Mouse (Mus musculus) embryo, embryonic 10.5 days (tissue): Measurements from ENCODE around the gene Nudt13.
A peak's percentile ranks its signal among the peaks of the same experiment; 100 is the strongest.

Source experiments
- DNase-seq: peaks from one replicate; pipeline ENCODE4 v3.0.0-alpha.2; 2015; ENCODE audit warnings: low spot score

The Nudt13 gene

DNA sequence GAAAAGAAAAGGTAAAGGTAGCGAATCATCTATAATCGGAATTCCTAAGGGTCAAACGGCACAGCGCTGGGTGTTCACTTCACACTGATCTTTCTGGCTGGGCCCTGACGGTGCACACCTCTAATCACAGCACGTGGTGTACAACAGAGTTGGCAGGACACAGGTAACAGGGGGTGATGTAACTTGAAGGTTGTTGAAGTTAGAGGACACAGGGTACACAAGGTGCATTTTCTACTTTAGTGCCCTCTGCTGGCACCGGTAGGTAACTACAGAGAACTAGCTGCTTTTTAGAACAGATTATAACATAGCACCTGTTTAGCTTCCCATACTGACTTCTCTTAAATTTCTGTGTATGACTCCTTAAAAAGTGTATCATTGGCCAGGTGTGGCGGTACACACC, 45.7 kb downstream of the Nudt13 start:
- peak; percentile 29 for DNase-seq

DNA sequence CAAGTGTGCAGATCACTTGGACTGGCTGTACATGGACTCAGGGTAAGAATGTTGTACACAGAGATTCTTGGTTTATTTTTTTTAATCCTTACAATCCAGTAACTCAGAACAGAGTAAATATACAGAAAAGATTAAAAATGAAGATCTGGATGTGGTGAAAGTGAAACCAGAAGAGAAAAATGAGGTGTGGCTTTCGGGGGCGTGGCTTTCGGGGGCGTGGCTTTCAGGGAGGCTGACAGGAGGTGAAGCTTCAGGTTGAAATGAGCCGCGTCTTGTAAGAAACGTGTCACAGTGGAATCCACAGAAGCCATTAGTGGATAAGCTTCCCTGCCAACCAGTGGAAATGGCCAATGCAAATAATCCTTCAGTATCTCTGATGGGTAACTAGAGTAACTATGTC, 46.4 kb downstream of the Nudt13 start:
- no peak for DNase-seq

DNA sequence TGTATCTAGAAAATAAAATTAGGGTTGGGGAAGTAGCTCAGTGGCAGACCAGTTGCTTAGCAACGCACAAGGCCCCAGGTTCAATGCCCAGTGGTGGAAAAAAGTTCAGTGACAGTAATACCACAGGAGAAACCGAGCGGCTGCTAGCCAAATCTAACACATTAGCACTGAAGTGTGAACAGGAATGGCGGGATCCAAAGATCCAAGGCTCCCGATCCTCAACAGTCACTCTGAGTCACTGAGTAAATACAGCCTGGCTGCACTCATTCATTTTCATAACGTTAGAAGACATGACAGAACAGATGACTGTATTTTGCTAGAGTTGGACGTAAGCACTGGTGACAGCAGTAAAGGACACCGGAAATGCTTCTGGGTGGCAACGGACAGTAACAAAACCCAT, 51.4 kb downstream of the Nudt13 start:
- DNase-seq: no peak

DNA sequence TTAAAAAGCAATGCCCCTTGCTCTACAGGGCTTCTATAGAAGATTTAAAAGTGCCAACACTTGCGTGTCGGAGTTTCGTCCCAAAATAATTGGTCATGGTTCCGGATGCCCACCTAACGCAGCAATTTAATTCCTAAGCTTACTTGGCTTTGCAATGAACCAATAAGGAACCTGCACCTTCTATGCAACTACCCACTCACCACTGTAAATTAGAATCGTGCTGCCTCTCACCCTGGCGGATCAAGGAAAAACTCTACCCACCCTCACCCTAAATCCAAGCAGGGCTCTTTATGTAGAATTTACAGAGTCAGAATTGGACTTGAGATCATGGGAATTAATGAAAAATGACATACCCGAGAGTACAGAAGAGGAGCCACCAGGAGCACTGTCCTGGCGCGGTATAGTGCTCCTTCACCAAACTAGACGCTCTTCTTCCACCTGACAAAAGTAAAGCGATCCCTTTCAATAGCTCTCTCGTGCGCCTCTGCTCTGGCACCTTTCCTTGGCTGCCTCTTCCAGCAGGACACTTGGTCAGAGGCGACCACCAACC, 53.0 kb downstream of the Nudt13 start:
- no peak for DNase-seq

DNA sequence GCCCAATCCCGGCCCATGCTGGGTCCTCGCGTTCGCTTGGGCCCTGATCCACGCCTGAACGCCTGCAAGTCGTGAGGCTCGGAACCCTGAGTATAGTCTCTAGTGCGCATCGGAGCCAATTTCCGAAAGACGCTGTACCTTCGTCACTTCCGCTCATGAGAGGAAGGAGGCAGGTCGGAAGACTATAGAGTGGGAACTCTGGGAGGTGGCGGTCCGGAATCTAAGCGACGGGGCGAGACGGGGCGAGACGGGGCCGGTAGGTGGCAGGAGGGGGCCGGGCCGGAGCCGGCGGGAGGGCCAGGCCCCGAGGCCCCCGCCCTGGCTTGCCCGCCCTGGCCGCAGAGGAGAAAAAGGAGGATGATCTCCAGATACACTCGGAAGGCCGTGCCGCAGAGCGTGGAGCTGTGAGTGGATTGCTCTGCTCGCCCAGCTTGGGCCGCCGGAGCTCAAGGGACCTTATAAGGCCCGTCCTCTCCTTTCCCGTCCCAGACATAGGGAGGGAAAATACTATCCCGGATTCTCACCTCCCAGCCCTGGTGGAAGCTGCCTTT, 53.6 kb downstream of the Nudt13 start, which contains the start of the genes Ecd and Fam149b:
TSS of gene Ecd (minus strand) at position 131 of the 551 bp plus-strand sequence.
TSS of gene Fam149b (plus strand) at position 172 of the 551 bp plus-strand sequence.
- peak; percentile 99 for DNase-seq

DNA sequence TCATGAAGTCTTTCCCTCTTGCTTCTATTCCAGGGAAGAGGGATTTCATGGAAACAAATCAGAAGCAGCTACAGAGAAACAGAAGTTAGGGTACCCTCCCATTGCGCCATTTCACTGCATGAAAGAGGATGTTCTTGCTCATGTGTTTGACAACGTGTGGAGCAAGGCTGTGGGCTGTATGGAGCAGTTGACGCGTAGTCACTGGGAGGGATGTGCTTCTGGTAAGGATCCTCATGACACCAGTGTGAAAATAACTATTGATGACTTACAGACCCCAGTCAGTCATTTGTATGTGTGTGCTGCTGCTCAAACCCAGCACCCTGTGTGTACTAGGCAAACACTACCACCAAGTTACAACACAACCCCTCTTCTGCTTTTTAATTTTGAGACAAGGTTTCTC, 68.7 kb downstream of the Nudt13 start:
- DNase-seq: no peak
